Comparison of ENCODE assay signal across 20 mouse cellular contexts in the genomic region with DNA sequence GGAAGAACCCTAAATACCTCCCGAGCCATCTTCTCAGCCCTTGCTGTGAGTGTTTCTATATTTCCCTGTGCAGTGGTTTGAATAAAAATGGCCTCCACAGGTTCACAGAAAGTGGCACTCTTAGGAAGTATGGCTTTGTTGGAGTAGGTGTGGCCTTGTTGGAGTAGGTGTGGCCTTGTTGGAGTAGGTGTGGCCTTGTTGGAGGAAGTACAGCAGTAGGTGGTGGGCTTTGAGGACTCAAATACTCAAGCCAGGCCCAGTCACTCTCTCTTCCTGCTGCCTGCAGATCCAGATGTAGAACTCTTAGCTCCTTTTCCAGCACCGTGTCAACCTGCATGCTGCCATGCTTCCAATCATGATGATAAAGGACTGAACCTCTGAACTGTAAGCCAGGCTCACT.
"Had no signal": no experiment of that assay in that cellular context is flagged by ENCODE, and none has a peak within 500 bp of the region (broad histone marks: within the 10 kb centered on the region; RNA-seq: fewer than 3 reads in every experiment).

No protein-coding gene starts in this region.

- H3K27me3 ChIP-seq: kidney, embryonic 15.5 days; liver, embryonic 15.5 days; lung, embryonic 15.5 days had no signal

- H3K4me3 ChIP-seq: kidney, embryonic 15.5 days; left cerebral cortex, adult 2 months; liver, embryonic 15.5 days; lung, embryonic 15.5 days had no signal

- DNase-seq: kidney, adult 8-10 months; kidney, postnatal 14 days; kidney, postnatal 4 days; layer of hippocampus, adult 9-11 months; layer of hippocampus, postnatal 36 days; lung, adult 18-20 months; lung, postnatal 10 days; lung, postnatal 4 days; midbrain, embryonic 14.5 days; right cerebral cortex, adult 18-20 months; right cerebral cortex, postnatal 14 days; right cerebral cortex, postnatal 4 days; thymus, adult 18-20 months; thymus, postnatal 36 days had no signal

- H3K27ac ChIP-seq: liver, embryonic 15.5 days had no signal

- H3K36me3 ChIP-seq: kidney, embryonic 15.5 days; liver, embryonic 15.5 days; lung, embryonic 15.5 days had no signal

- H3K9ac ChIP-seq: kidney, embryonic 15.5 days; liver, embryonic 15.5 days; lung, embryonic 15.5 days had no signal

- H3K9me3 ChIP-seq: kidney, embryonic 15.5 days; liver, embryonic 15.5 days; lung, embryonic 15.5 days had no signal

- H3K4me2 ChIP-seq: kidney, embryonic 15.5 days; liver, embryonic 11.5 days; lung, embryonic 15.5 days; midbrain, embryonic 11.5 days had no signal
